Mouse (Mus musculus): ENCODE data around the gene Wnt7b. TPM values are rescaled to one million over a fixed set of nuclear protein-coding genes. Genes with fewer than 3 reads are reported as not detected.

Wnt7b gene
- polyA plus RNA-seq (2012; fragmentation: generic; extraction: Trizol): under 1 TPM; 0.02 to 0.17 TPM

GRCm38 (mm10) chr15:85582356-85582910 is at the start of gene Wnt7b:
Wnt7b (minus strand) TSS chr15:85582473.

GRCm38 (mm10) chr15:85503127-85503526 is 79.1 kb downstream of the Wnt7b start, which contains the start of gene 7530416G11Rik:
7530416G11Rik (minus strand) TSS chr15:85503227.

Other genes starting within 250 kb of the Wnt7b start
- gene Atxn10, start 246.2 kb downstream of the Wnt7b start, polyA plus RNA-seq (2012; fragmentation: generic; extraction: Trizol): 100 to 1,000 TPM; 127 to 275 TPM
- not detected for gene 7530416G11Rik, start 79.2 kb downstream of the Wnt7b start, polyA plus RNA-seq (2012; fragmentation: generic; extraction: Trizol)
- gene Ppara, start 152.5 kb upstream of the Wnt7b start, polyA plus RNA-seq (2012; fragmentation: generic; extraction: Trizol): under 1 TPM in 1 of 2 experiments, not detected in 1; 0.04 TPM
- gene Cdpf1, start 229.2 kb upstream of the Wnt7b start, polyA plus RNA-seq (2012; fragmentation: generic; extraction: Trizol): 10 to 100 TPM; 13.8 to 19.0 TPM
- gene Pkdrej, start 239.3 kb upstream of the Wnt7b start, polyA plus RNA-seq (2012; fragmentation: generic; extraction: Trizol): not detected
- gene Ttc38, start 249.8 kb upstream of the Wnt7b start, polyA plus RNA-seq (2012; fragmentation: generic; extraction: Trizol): under 1 TPM; 0.04 to 0.13 TPM